Mouse (Mus musculus) small intestine, adult 2 months (tissue): ENCODE data around the gene Gm21983.

Source experiments
- CTCF ChIP-seq: fragments of 200-500 bp; IDR thresholded peaks from 2 replicates; pipeline ENCODE4 v1.5.1; 2012; ENCODE audit warnings: low read depth, mild to moderate bottlenecking, control low read depth, inconsistent platforms, low read length, moderate library complexity, mixed read lengths; ENCODE audit not compliant: insufficient replicate concordance, insufficient read length; ENCODE audit errors: extremely low read depth
- POLR2A ChIP-seq: fragments of 200-500 bp; IDR thresholded peaks from 2 replicates; pipeline ENCODE4 v1.6.1; 2012; ENCODE audit warnings: low read depth, mild to moderate bottlenecking, control low read depth, inconsistent platforms, low read length, moderate library complexity

DNA sequence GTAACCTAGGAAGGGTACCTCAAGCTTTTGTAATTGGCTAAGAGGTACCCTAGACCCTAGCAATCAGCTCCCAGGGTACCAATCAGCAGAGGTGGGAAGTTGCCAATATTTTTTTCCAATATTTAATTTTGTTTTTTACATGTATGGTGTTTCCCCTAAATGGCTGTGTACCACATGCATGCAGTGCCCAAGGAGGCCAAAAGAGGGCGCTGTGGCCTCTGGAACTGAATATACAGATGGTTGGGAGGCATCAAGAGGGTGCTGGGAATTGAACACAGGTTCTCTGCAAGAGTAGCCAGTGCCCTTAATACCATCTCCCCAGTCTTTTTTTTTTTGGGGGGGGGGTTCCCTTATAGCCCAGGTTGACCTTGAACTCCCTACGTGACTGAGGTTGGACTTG lies 49.5 kb downstream of the Gm21983 start:
- TF ChIP-seq CTCF (peak; percentile 22; the same call in 1 of the 2 replicates), POLR2A (no peak)
